Mouse (Mus musculus) adrenal gland (tissue): Measurements from ENCODE around the gene Rhbdf2.

Experiments used
- intact Hi-C: fragments of 180-260 bp; cut with DNase I; formaldehyde crosslinking; loops from one replicate; pipeline ENCODE4 v1.15.1; 2025

The Rhbdf2 gene

DNA sequence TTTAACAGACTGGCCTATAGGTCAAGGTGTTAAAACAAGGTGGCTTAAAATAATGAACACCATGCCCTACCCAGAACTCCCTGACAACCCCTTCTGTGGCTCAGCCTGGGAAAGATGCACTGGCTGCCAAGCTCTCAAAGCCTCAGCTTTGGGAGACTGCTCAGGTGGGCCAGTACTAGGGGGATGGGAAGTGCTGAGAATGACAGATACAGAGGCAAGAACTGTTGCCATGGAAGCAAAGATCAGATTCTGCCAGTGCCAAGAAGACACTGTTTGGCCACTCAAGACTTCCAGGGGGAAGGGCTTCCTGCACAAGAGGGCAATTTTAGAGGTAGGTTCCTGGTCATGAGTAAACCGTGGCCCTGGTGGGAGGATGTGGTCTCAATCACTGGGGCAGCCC lies 71.2 kb downstream of the Rhbdf2 start:
- intact Hi-C loops, result loop anchor here (2.0 kb wide), 1 partner anchor 73 kb away; no protein-coding TSS in a partner anchor

DNA sequence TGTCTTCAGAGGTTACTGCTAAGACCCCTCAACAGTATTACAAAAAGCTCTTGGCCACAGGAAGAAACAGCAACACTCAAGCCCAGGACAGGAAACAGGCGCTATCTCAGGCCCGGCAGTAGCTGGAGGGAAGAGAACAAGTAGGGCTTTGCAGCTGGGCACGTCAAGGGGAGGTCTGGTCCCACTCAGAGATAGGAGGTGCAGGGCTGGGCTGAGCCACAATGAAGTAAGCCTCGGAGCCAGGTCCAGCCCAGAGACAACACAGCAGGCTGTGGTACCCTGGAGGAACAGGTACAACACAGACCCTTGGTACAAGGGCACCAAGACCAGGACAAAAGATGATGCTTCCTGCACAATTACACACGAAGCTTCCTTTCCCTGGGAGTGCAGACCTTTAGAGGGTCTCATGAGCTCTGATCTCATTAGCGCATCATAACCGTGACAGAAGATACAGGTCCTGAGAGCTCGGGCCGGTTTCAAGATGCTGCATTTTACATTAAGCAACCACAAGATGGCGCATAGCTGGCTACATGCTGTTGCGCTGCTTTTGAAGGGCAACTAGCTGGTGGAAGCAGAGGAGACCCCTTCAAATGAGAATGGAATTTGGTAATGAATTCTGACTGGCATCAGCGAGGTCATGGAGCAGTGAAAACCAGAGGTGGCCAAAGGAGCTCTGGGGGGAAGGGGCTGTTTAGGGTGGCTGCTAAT lies 72.5 kb downstream of the Rhbdf2 start:
- intact Hi-C loops, result loop anchor here (2.0 kb wide), 1 partner anchor 74 kb away; no protein-coding TSS in a partner anchor

DNA sequence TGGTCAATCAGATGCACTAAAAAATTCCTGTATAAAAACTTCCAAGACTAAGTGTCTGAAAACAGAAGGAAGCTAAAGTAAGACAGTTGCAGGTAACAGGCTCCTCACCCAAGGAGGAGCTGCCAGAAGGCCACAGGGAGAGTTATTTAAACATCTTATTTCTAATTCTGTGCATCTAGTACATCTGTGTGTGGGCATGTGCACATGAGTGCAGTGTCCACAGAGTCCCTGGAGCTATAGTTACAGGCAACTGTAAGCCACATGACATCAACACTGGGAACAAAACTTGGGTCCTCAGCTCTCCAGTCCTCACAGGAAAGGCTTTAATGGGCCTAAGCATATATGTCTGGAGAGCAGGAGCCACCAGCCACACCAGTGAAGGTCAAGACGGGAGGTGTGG lies 74.6 kb downstream of the Rhbdf2 start:
- intact Hi-C loops, result no loop called here

DNA sequence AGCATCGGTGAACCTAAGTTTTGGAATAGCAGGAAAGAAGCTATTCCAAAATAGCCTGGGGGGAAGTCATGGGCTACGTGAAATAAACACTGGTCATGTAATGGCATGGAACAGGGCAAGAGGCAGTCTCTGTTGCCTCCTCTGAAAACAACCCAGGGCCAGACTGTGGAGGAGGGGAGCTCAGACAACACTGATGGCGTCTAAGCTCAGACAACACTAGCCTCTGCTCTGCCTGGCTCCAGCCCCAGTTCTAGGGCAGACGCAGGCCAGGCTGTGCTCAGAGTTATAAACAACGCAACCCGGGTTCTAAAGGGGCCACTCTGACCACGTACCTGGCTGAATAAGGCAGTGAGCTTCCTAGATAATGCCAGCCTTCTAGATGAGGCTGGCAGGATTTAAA lies 76.1 kb downstream of the Rhbdf2 start:
- intact Hi-C loops, result no loop called here

DNA sequence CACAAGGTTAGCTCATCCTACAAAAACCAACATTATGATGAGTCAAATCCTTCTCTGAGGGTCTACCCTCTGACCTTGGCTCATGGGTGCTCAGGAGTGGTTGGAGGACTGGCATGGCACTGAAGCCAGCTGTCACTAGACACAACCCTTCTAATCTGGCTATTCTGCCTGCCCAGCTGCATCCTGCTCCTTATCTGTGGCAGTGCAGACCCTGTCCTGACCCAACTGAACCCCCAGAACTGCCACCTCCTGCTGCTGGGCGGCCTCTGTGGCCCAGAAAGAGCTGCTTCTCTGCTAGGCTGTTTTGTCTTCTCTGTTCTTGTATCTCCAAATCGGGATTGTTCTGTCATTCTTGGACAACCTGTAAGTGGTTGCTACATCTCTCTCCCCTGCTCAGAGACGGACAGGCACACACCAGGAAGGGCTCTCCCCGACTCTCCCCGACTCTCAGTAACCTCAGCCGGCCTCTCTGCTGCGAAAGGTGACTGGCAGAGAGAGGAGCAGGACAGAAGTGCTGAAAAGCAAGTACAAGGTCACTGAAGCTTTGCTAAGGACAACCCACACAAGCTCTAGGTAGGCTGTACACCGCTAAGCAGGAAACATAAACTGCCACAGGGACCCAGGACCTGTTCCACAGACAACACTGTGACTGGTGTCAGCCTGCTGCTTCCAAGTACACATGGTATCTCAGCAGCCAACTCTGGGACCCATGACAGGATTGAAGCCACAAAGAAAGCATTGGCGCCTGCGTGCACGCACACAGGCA lies 77.4 kb downstream of the Rhbdf2 start:
- intact Hi-C loops, result no loop called here

DNA sequence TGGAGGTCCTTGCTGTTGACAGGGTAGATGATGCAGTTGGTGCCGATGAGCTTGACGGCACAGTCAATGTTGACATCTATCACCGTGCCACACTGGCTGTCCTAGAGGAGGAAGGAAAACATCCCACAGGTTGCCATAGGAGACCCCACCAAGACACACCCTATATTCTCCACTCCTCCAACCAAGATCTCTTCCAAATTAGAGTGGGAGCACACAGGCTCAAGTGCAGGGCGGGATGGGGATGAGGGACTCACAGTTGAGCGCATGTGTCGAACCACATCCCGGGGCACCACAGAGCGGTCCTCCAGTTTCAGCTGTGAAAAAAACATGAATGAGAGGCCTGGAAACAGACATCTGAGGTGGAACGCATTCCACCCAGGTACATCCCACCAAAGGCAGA lies 78.0 kb downstream of the Rhbdf2 start:
- intact Hi-C loops, result no loop called here
